Mouse (Mus musculus): ENCODE data around the gene Cd151. TPM values are rescaled to one million over a fixed set of nuclear protein-coding genes. Genes with fewer than 3 reads are reported as not detected.

Cd151 gene
- polyA plus RNA-seq, 1 experiment from 2014 or later = 49.6 TPM

GRCm38 (mm10) chr7:141469352-141469751, 2.2 kb downstream of the Cd151 start:
- Histone ChIP-seq H3K27ac (ENCODE audit: low read length) (peak overlapping the region; percentile 95), H3K4me1 (ENCODE audit: insufficient read depth, low read depth, low read length) (peaks cover 40% of the 10 kb centered on the region), H3K4me3 (ENCODE audit: low read depth, low read length) (no peak overlapping the region), H3K27me3 (replicated peaks; ENCODE audit: insufficient read depth, low read length) (no peaks in the 10 kb centered on the region; the same call in 1 of the 2 replicates), H3K4me2 (replicated peaks; ENCODE audit: low read depth, low read length) (peak overlapping the region; percentile 65), H3K9me3 (ENCODE audit: low read length) (no peaks in the 10 kb centered on the region), H3K9ac (replicated peaks; ENCODE audit: low read depth) (no peak overlapping the region), H3K36me3 (ENCODE audit: insufficient read depth, low read length) (peaks cover 15% of the 10 kb centered on the region)
- no peak for TF ChIP-seq CTCF (IDR thresholded peaks at IDR 0.05)
- no peak for TF ChIP-seq EP300 (IDR thresholded peaks at IDR 0.05)
- DNase-seq (ENCODE audit: low spot score) (no peak), ATAC-seq (no peak)
- WGBS = 72% methylated on average over 6 of the region's 6 CpGs

GRCm38 (mm10) chr7:141469901-141470636, 2.9 kb downstream of the Cd151 start:
- TF ChIP-seq EP300 (IDR thresholded peaks at IDR 0.05) (no peak), CTCF (IDR thresholded peaks at IDR 0.05) (no peak)
- Histone ChIP-seq H3K27ac (ENCODE audit: low read length) (no peak overlapping the region), H3K4me1 (ENCODE audit: insufficient read depth, low read depth, low read length) (peaks cover 34% of the 10 kb centered on the region)

GRCm38 (mm10) chr7:141470637-141470944, 3.4 kb downstream of the Cd151 start:
- no peak overlapping the region for H3K27ac ChIP-seq (ENCODE audit: low read length)
- H3K27me3 ChIP-seq (replicated peaks; ENCODE audit: insufficient read depth, low read length) = no peaks in the 10 kb centered on the region
- no peak overlapping the region for H3K9ac ChIP-seq (replicated peaks; ENCODE audit: low read depth)
- H3K9me3 ChIP-seq (ENCODE audit: low read length) = no peaks in the 10 kb centered on the region
- peaks cover 34% of the 10 kb centered on the region for H3K4me1 ChIP-seq (ENCODE audit: insufficient read depth, low read depth, low read length)
- peaks cover 15% of the 10 kb centered on the region for H3K36me3 ChIP-seq (ENCODE audit: insufficient read depth, low read length)
- ATAC-seq = no peak
- WGBS = 87% methylated on average over 10 of the region's 10 CpGs
- H3K4me2 ChIP-seq (replicated peaks; ENCODE audit: low read depth, low read length) = no peak overlapping the region
- TF ChIP-seq EP300 (IDR thresholded peaks at IDR 0.05) (no peak), CTCF (IDR thresholded peaks at IDR 0.05) (no peak)
- H3K4me3 ChIP-seq (ENCODE audit: low read depth, low read length) = no peak overlapping the region
- no peak for DNase-seq (ENCODE audit: low spot score)

More at GRCm38 (mm10) chr7:141469901-141470636, 2.9 kb downstream of the Cd151 start:
- no peak for ATAC-seq
- 92% methylated on average over 18 of the region's 18 CpGs for WGBS
- H3K36me3 ChIP-seq (ENCODE audit: insufficient read depth, low read length) = peaks cover 15% of the 10 kb centered on the region
- no peaks in the 10 kb centered on the region for H3K27me3 ChIP-seq (replicated peaks; ENCODE audit: insufficient read depth, low read length)
- no peak overlapping the region for H3K4me2 ChIP-seq (replicated peaks; ENCODE audit: low read depth, low read length)
- no peaks in the 10 kb centered on the region for H3K9me3 ChIP-seq (ENCODE audit: low read length)
- H3K9ac ChIP-seq (replicated peaks; ENCODE audit: low read depth) = no peak overlapping the region
- peak; percentile 4 for DNase-seq (ENCODE audit: low spot score)
- H3K4me3 ChIP-seq (ENCODE audit: low read depth, low read length) = no peak overlapping the region

GRCm38 (mm10) chr7:141471236-141471635, 4.0 kb downstream of the Cd151 start:
- WGBS = 91% methylated on average over 1 of the region's 1 CpGs
- H3K9me3 ChIP-seq (ENCODE audit: low read length) = no peaks in the 10 kb centered on the region
- H3K4me1 ChIP-seq (ENCODE audit: insufficient read depth, low read depth, low read length) = peaks cover 39% of the 10 kb centered on the region
- no peak overlapping the region for H3K4me2 ChIP-seq (replicated peaks; ENCODE audit: low read depth, low read length)
- no peak for TF ChIP-seq CTCF (IDR thresholded peaks at IDR 0.05)
- TF ChIP-seq EP300 (IDR thresholded peaks at IDR 0.05) = no peak
- ATAC-seq (no peak), DNase-seq (ENCODE audit: low spot score) (no peak)
- no peak overlapping the region for H3K4me3 ChIP-seq (ENCODE audit: low read depth, low read length)
- H3K36me3 ChIP-seq (ENCODE audit: insufficient read depth, low read length) = peaks cover 15% of the 10 kb centered on the region
- no peak overlapping the region for H3K27ac ChIP-seq (ENCODE audit: low read length)
- no peaks in the 10 kb centered on the region for H3K27me3 ChIP-seq (replicated peaks; ENCODE audit: insufficient read depth, low read length)
- H3K9ac ChIP-seq (replicated peaks; ENCODE audit: low read depth) = no peak overlapping the region

- no peak overlapping the region for H3K4me2 ChIP-seq (replicated peaks; ENCODE audit: low read depth, low read length)
- DNase-seq (ENCODE audit: low spot score) = no peak
- no peak for ATAC-seq
- no peaks in the 10 kb centered on the region for H3K27me3 ChIP-seq (replicated peaks; ENCODE audit: insufficient read depth, low read length)
- H3K36me3 ChIP-seq (ENCODE audit: insufficient read depth, low read length) = peaks cover 15% of the 10 kb centered on the region
- no peak overlapping the region for H3K9ac ChIP-seq (replicated peaks; ENCODE audit: low read depth)
- 83% methylated on average over 6 of the region's 6 CpGs for WGBS
- no peak overlapping the region for H3K27ac ChIP-seq (ENCODE audit: low read length)
- H3K9me3 ChIP-seq (ENCODE audit: low read length) = no peaks in the 10 kb centered on the region
- peaks cover 33% of the 10 kb centered on the region for H3K4me1 ChIP-seq (ENCODE audit: insufficient read depth, low read depth, low read length)
- TF ChIP-seq CTCF (IDR thresholded peaks at IDR 0.05) (no peak), EP300 (IDR thresholded peaks at IDR 0.05) (no peak)
- H3K4me3 ChIP-seq (ENCODE audit: low read depth, low read length) = no peak overlapping the region
Observed at GRCm38 (mm10) chr7:141472226-141472625, 5.0 kb downstream of the Cd151 start.

- no peak overlapping the region for H3K4me2 ChIP-seq (replicated peaks; ENCODE audit: low read depth, low read length)
- ATAC-seq (no peak), DNase-seq (ENCODE audit: low spot score) (no peak)
- H3K4me1 ChIP-seq (ENCODE audit: insufficient read depth, low read depth, low read length) = peaks cover 39% of the 10 kb centered on the region
- H3K36me3 ChIP-seq (ENCODE audit: insufficient read depth, low read length) = peaks cover 15% of the 10 kb centered on the region
- H3K27me3 ChIP-seq (replicated peaks; ENCODE audit: insufficient read depth, low read length) = no peaks in the 10 kb centered on the region
- H3K4me3 ChIP-seq (ENCODE audit: low read depth, low read length) = no peak overlapping the region
- no peaks in the 10 kb centered on the region for H3K9me3 ChIP-seq (ENCODE audit: low read length)
- H3K9ac ChIP-seq (replicated peaks; ENCODE audit: low read depth) = no peak overlapping the region
- TF ChIP-seq EP300 (IDR thresholded peaks at IDR 0.05) (no peak), CTCF (IDR thresholded peaks at IDR 0.05) (no peak)
- WGBS = 68% methylated on average over 6 of the region's 6 CpGs
- no peak overlapping the region for H3K27ac ChIP-seq (ENCODE audit: low read length)
Observed at GRCm38 (mm10) chr7:141472763-141473162, 5.6 kb downstream of the Cd151 start.

Measured in lung, postnatal 0 days (tissue).